ENCODE assay signal across 14 mouse cellular contexts in genomic region chr2:160249104-160250093, GRCm38 (mm10).
A peak's percentile ranks its signal among the peaks of the same experiment; 100 is the strongest.
DNase-seq lines count a peak whose midpoint lies in the region; ATAC-seq lines count a peak whose summit lies in the region.
"Had no signal": no experiment of that assay in that cellular context is flagged by ENCODE, and none has a peak within 500 bp of the region (broad histone marks: within the 10 kb centered on the region; RNA-seq: fewer than 3 reads in every experiment).

No protein-coding gene starts in this region.

- no peaks in the 10 kb centered on the region for H3K36me3 ChIP-seq in kidney, embryonic 16.5 days (ENCODE audit: insufficient read depth, low read length)
- H3K36me3 ChIP-seq in forebrain, embryonic 16.5 days (ENCODE audit: control insufficient read depth, insufficient read depth), result no peaks in the 10 kb centered on the region
- H3K36me3 ChIP-seq in liver, embryonic 16.5 days (ENCODE audit: control insufficient read depth, insufficient read depth), result no peaks in the 10 kb centered on the region
- H3K36me3 ChIP-seq: embryonic facial prominence, embryonic 12.5 days; limb, embryonic 15.5 days had no signal

- ATAC-seq in kidney, embryonic 16.5 days (ENCODE audit: low FRiP score, low TSS enrichment), result no peak
- ATAC-seq in forebrain, embryonic 16.5 days, result peak; percentile 78
- peak; percentile 84 for ATAC-seq in liver, embryonic 16.5 days (ENCODE audit: low read depth)

- H3K27me3 ChIP-seq in kidney, embryonic 16.5 days (ENCODE audit: insufficient read depth, low read length), result no peaks in the 10 kb centered on the region
- H3K27me3 ChIP-seq in forebrain, embryonic 16.5 days (replicated peaks; ENCODE audit: control insufficient read depth, insufficient read depth, low read length), result no peaks in the 10 kb centered on the region
- no peaks in the 10 kb centered on the region for H3K27me3 ChIP-seq in liver, embryonic 16.5 days (ENCODE audit: control insufficient read depth, insufficient read depth, low read depth, low read length)
- H3K27me3 ChIP-seq: CH12.LX had no signal

- H3K4me3 ChIP-seq in kidney, embryonic 16.5 days (ENCODE audit: low read length), result no peak overlapping the region
- H3K4me3 ChIP-seq in forebrain, embryonic 16.5 days (replicated peaks; ENCODE audit: low read length), result no peak overlapping the region
- H3K4me3 ChIP-seq in liver, embryonic 16.5 days (ENCODE audit: low read depth, low read length), result no peak overlapping the region
- H3K4me3 ChIP-seq: embryonic facial prominence, embryonic 12.5 days; limb, embryonic 15.5 days had no signal

- peaks cover 9% of the 10 kb centered on the region; the same call in 1 of the 2 replicates for H3K4me1 ChIP-seq in kidney, embryonic 16.5 days (ENCODE audit: insufficient read depth, low read length)
- H3K4me1 ChIP-seq in forebrain, embryonic 16.5 days (replicated peaks; ENCODE audit: control insufficient read depth, insufficient read depth, low read length), result peaks cover 9% of the 10 kb centered on the region
- no peaks in the 10 kb centered on the region for H3K4me1 ChIP-seq in liver, embryonic 16.5 days (ENCODE audit: control insufficient read depth, low read depth, low read length)

- intact Hi-C loops in heart, postnatal 14 days (cut with DNase I), result no loop called here

- H3K4me2 ChIP-seq in kidney, embryonic 16.5 days (replicated peaks; ENCODE audit: low read depth, low read length), result no peak overlapping the region
- H3K4me2 ChIP-seq in forebrain, embryonic 16.5 days (ENCODE audit: low read length), result no peak overlapping the region
- H3K4me2 ChIP-seq in liver, embryonic 16.5 days (ENCODE audit: low read depth, low read length), result no peak overlapping the region
- H3K4me2 ChIP-seq: embryonic facial prominence, embryonic 12.5 days; limb, embryonic 15.5 days had no signal

- DNase-seq in kidney, adult 18-20 months, result peak; percentile 27
- DNase-seq in kidney, adult 8-10 months, result peak; percentile 23 to 37
- no peak for DNase-seq in frontal cortex, adult 2 months (ENCODE audit: extremely low spot score in 1 of 2, low spot score in 1 of 2)
- DNase-seq in layer of hippocampus, adult 8-10 months (ENCODE audit: low spot score in 2 of 2), result no peak
- no peak for DNase-seq in heart, postnatal 14 days
- DNase-seq: cerebellum, adult 9-10 months; layer of hippocampus, postnatal 36 days; thymus, postnatal 36 days had no signal

- 68% methylated on average over 9 of the region's 9 CpGs for WGBS in kidney, embryonic 16.5 days
- WGBS in forebrain, embryonic 16.5 days, result 54% methylated on average over 9 of the region's 9 CpGs
- 37% methylated on average over 9 of the region's 9 CpGs for WGBS in liver, embryonic 16.5 days (ENCODE audit: insufficient replicate concordance)

- H3K9ac ChIP-seq in kidney, embryonic 16.5 days (replicated peaks; ENCODE audit: low read length), result no peak overlapping the region
- no peak overlapping the region for H3K9ac ChIP-seq in forebrain, embryonic 16.5 days (replicated peaks; ENCODE audit: low read depth, low read length)
- no peak overlapping the region for H3K9ac ChIP-seq in liver, embryonic 16.5 days (ENCODE audit: low read depth, low read length)
- H3K9ac ChIP-seq: embryonic facial prominence, embryonic 12.5 days; limb, embryonic 15.5 days had no signal

- no peak overlapping the region for H3K27ac ChIP-seq in kidney, embryonic 16.5 days (ENCODE audit: low read length)
- H3K27ac ChIP-seq in forebrain, embryonic 16.5 days (ENCODE audit: low read length), result no peak overlapping the region
- H3K27ac ChIP-seq in liver, embryonic 16.5 days (ENCODE audit: low read length), result peak overlapping the region; percentile 23
- H3K27ac ChIP-seq: embryonic facial prominence, embryonic 12.5 days; limb, embryonic 15.5 days had no signal

- H3K9me3 ChIP-seq in kidney, embryonic 16.5 days (ENCODE audit: low read length), result no peaks in the 10 kb centered on the region
- no peaks in the 10 kb centered on the region for H3K9me3 ChIP-seq in forebrain, embryonic 16.5 days (ENCODE audit: control insufficient read depth, low read length)
- H3K9me3 ChIP-seq in liver, embryonic 16.5 days (replicated peaks; ENCODE audit: control insufficient read depth, low read length), result no peaks in the 10 kb centered on the region
- H3K9me3 ChIP-seq: embryonic facial prominence, embryonic 12.5 days; limb, embryonic 15.5 days had no signal

Comparison
In these comparisons a context has a peak if more than half of its experiments do, and no peak if none do; other contexts are left out.
1. DNase-seq: peak in kidney, adult 18-20 months (single experiment) and kidney, adult 8-10 months (2 of 2); none in frontal cortex, adult 2 months (0 of 2), layer of hippocampus, adult 8-10 months (0 of 2) and heart, postnatal 14 days (0 of 2).